Comparison of ENCODE assay signal across 21 mouse cellular contexts in the genomic region with DNA sequence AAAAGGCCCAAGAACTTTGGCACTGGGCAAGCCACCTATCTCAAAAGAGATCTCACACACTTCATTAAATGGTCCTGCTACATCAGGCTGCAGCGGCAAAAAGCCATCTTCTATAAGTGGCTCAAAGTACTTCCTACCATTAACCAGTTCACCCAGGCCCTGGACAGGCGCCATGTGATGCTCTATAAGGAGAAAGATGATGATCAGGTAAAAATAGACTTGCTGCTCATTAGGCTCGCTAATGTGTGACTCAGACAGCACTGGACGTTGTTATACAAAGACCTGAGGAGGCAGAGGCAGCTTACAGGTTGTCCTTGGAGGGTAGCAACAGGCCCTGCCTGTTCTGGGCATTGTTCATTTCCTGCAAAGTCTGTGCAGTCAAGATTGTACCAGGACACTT.
"Had no signal": no experiment of that assay in that cellular context is flagged by ENCODE, and none has a peak within 500 bp of the region (broad histone marks: within the 10 kb centered on the region; RNA-seq: fewer than 3 reads in every experiment).

No protein-coding gene starts in this region.

- H3K9ac ChIP-seq: limb, embryonic 13.5 days; liver, embryonic 12.5 days; liver, embryonic 15.5 days; lung, embryonic 15.5 days; midbrain, embryonic 13.5 days; neural tube, embryonic 13.5 days had no signal

- H3K36me3 ChIP-seq: limb, embryonic 10.5 days; limb, embryonic 13.5 days; liver, embryonic 12.5 days; liver, embryonic 15.5 days; lung, embryonic 15.5 days; midbrain, embryonic 10.5 days; midbrain, embryonic 13.5 days; neural tube, embryonic 13.5 days had no signal

- H3K9me3 ChIP-seq: limb, embryonic 10.5 days; limb, embryonic 13.5 days; liver, embryonic 12.5 days; liver, embryonic 15.5 days; lung, embryonic 15.5 days; midbrain, embryonic 10.5 days; midbrain, embryonic 13.5 days; neural tube, embryonic 13.5 days had no signal

- H3K27ac ChIP-seq: limb, embryonic 10.5 days; limb, embryonic 13.5 days; liver, embryonic 12.5 days; liver, embryonic 15.5 days; lung, embryonic 15.5 days; midbrain, embryonic 10.5 days; midbrain, embryonic 13.5 days; neural tube, embryonic 13.5 days had no signal

- H3K27me3 ChIP-seq: limb, embryonic 13.5 days; liver, embryonic 12.5 days; liver, embryonic 15.5 days; lung, embryonic 15.5 days; megakaryocyte, embryonic 14.5 days; midbrain, embryonic 13.5 days; neural tube, embryonic 13.5 days had no signal

- DNase-seq: kidney, postnatal 14 days; kidney, postnatal 4 days; liver; lung, adult 18-20 months; lung, postnatal 10 days; lung, postnatal 36 days; retina, postnatal 1 day; right cerebral cortex, postnatal 25 days; thymus, adult 18-20 months; thymus, postnatal 36 days had no signal

- ATAC-seq: liver, embryonic 12.5 days; midbrain, embryonic 13.5 days; midbrain, embryonic 16.5 days had no signal

- H3K4me2 ChIP-seq: limb, embryonic 13.5 days; liver, embryonic 12.5 days; liver, embryonic 15.5 days; lung, embryonic 15.5 days; midbrain, embryonic 13.5 days; neural tube, embryonic 13.5 days had no signal

- H3K4me3 ChIP-seq: limb, embryonic 10.5 days; limb, embryonic 13.5 days; liver, embryonic 12.5 days; liver, embryonic 15.5 days; lung, embryonic 15.5 days; megakaryocyte, embryonic 14.5 days; midbrain, embryonic 10.5 days; midbrain, embryonic 13.5 days; myocyte; neural tube, embryonic 13.5 days had no signal

- H3K4me1 ChIP-seq: limb, embryonic 10.5 days; limb, embryonic 13.5 days; liver, embryonic 12.5 days; liver, embryonic 15.5 days; lung, embryonic 15.5 days; megakaryocyte, embryonic 14.5 days; midbrain, embryonic 10.5 days; midbrain, embryonic 13.5 days; neural tube, embryonic 13.5 days had no signal
